Mouse (Mus musculus) kidney, postnatal 0 days (tissue): ENCODE results near the gene Cend1. TPM values are rescaled to one million over a fixed set of nuclear protein-coding genes. Genes with fewer than 3 reads are reported as not detected.
A peak's percentile ranks its signal among the peaks of the same experiment; 100 is the strongest.

Experiments used
- ATAC-seq: fragments of 200-750 bp; cut with Nextera tagmentation; replicated peaks from 2 replicates; pipeline ENCODE4 v1.8.0; 2017; ENCODE audit warnings: low read depth, moderate number of reproducible peaks, moderate TSS enrichment, moderate library complexity; ENCODE audit not compliant: low FRiP score
- DNase-seq: peaks from one replicate; pipeline ENCODE4 v3.0.0-alpha.2; 2016; ENCODE audit warnings: low spot score
- H3K27ac ChIP-seq: fragments of 300-500 bp; sonication (generic); 2 replicates; pipeline ENCODE4 v1.5.1; 2014; ENCODE audit warnings: mild to moderate bottlenecking
- H3K27me3 ChIP-seq: fragments of 300-500 bp; sonication (generic); 2 replicates; pipeline ENCODE4 v1.6.1; 2014; ENCODE audit warnings: low read length, mixed read lengths; ENCODE audit not compliant: insufficient read depth
- H3K36me3 ChIP-seq: fragments of 300-500 bp; sonication (generic); 2 replicates; pipeline ENCODE4 v1.6.1; 2014; ENCODE audit warnings: low read length, mixed read lengths; ENCODE audit not compliant: insufficient read depth
- H3K4me1 ChIP-seq: fragments of 300-500 bp; sonication (generic); replicated peaks from 2 replicates; pipeline ENCODE4 v1.6.1; 2014; ENCODE audit warnings: antibody characterized with exemption, low read length, mixed read lengths; ENCODE audit not compliant: insufficient read depth
- H3K4me2 ChIP-seq: fragments of 300-500 bp; sonication (generic); 2 replicates; pipeline ENCODE4 v1.6.1; 2014; ENCODE audit warnings: mild to moderate bottlenecking, low read length, moderate library complexity, mixed read lengths
- H3K4me3 ChIP-seq: fragments of 300-500 bp; sonication (generic); replicated peaks from 2 replicates; pipeline ENCODE4 v1.5.1; 2014; ENCODE audit warnings: low read depth, low read length
- H3K9ac ChIP-seq: fragments of 300-500 bp; sonication (generic); 2 replicates; pipeline ENCODE4 v1.6.1; 2014; ENCODE audit warnings: low read depth, low read length
- H3K9me3 ChIP-seq: fragments of 300-500 bp; sonication (generic); replicated peaks from 2 replicates; pipeline ENCODE4 v1.6.1; 2016; ENCODE audit warnings: low read length, inconsistent platforms, mixed read lengths
- CTCF ChIP-seq: IDR thresholded peaks from 2 replicates; pipeline ENCODE4 v1.5.1; 2016; ENCODE audit warnings: antibody characterized with exemption, low read depth, mild to moderate bottlenecking, moderate library complexity
- WGBS: fragments of 180-500 bp; shearing (Covaris S2); extraction: QIAGEN DNeasy Blood & Tissue Kit; methylation state at CpG from one replicate; pipeline ENCODE4 v1.1.7; 2014; 5-methylcytosine and 5-hydroxymethylcytosine counted together
- polyA plus RNA-seq: library from polyadenylated mRNA; unstranded; fragments of >200 nt; fragmentation: Nextera tagmentation; extraction: Ambion mirVana; gene quantifications from 2 replicates; pipeline ENCODE4 v1.2.1, GENCODE M21; 2015

Cend1 gene
- polyA plus RNA-seq, 1 experiment from 2014 or later: 2.2 TPM

DNA sequence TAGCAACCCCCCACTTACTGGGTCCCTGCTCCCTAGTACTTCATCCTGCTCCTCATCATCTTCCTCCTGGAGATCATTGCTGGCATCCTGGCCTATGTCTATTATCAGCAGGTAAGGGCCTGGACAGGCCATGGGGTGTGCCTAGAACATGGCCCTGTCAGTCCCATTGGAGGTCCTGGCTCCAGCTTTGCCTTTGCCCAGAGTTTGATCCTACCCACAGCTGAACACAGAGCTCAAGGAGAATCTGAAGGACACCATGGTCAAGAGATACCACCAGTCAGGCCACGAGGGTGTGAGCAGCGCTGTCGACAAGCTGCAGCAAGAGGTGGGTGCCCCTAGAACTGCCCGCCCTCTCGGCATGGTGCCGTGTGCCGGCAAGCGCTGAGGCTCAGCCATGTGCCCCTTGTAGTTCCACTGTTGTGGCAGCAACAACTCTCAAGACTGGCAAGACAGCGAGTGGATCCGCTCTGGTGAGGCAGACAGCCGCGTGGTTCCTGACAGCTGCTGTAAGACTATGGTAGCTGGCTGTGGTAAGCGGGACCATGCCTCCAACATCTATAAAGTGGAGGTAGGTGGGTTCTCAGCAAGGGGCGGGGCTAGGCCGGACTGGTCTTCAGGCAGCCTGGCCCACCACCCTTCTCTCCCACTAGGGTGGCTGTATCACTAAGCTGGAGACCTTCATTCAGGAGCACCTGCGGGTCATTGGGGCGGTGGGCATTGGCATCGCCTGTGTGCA, 40.8 kb upstream of the Cend1 start:
- Histone ChIP-seq H3K27ac (peak overlapping the region; percentile 42; the same call in 1 of the 2 replicates), H3K27me3 (no peaks in the 10 kb centered on the region), H3K4me2 (peak overlapping the region; percentile 85; the same call in 1 of the 2 replicates)

DNA sequence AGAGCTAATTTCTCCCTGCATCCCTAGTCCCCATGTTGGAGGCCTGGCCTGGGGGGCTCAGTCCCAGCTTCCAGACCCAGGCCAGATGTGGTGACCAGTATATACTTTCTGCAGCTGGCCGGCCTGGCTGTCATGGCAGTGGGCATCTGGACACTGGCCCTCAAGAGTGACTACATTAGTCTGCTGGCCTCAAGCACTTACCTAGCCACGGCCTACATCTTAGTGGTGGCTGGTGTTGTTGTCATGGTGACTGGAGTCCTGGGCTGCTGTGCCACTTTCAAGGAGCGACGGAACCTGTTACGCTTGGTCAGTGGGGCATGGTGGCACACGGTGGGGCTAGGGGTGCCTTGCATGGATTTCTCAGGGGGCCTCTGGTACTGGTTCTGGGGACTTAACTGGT, 40.1 kb upstream of the Cend1 start:
- no peak for DNase-seq

More for the DNA sequence above, 40.8 kb upstream of the Cend1 start:
- H3K4me1 ChIP-seq: peaks cover 45% of the 10 kb centered on the region
- H3K9me3 ChIP-seq: no peaks in the 10 kb centered on the region
- H3K9ac ChIP-seq: no peak overlapping the region
- WGBS: 87% methylated on average over 18 of the region's 18 CpGs
- TF ChIP-seq CTCF: no peak
- ATAC-seq (no peak), DNase-seq (no peak)
- no peak overlapping the region for H3K4me3 ChIP-seq
- H3K36me3 ChIP-seq: peaks cover 23% of the 10 kb centered on the region

DNA sequence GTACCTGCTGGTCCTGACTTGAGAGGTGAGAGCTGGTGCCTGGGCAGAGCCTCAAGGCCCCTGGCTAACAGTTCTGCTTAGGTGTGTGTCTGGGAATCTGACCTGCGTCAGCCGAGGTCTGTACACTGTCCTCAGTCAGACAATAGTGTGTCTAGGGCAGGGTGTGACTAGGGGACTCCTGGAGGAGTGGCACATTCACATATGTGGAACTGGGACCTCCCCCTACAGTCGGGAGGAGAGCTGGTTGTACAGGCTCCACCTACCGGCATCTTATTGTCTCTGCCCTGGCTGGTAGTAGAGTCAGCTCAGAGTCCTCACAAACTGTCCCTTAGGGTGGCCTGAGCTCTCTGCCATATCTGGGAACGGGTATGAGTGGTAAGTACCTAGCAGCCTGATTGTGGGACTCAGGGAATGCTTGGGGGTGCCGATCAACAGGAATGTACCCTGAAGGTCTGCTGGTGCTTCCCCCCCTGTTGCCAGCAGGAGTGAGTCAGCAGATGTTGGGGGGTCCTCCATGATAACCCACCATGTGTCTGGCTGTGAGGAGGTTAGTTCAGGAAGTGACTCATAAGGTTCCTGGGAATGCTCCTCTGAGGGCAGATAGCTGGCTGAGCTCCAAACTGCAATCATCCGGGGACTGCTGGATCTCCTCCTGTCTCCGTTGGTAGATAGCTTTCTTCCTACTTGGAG, 39.4 kb upstream of the Cend1 start:
- WGBS: 10% methylated on average over 8 of the region's 8 CpGs
- ATAC-seq: peak; percentile 65

More for the DNA sequence above, 40.1 kb upstream of the Cend1 start:
- H3K4me1 ChIP-seq: peaks cover 51% of the 10 kb centered on the region
- H3K4me2 ChIP-seq: peak overlapping the region; percentile 85
- peak overlapping the region; percentile 66; the same call in 1 of the 2 replicates for H3K4me3 ChIP-seq
- H3K36me3 ChIP-seq: peaks cover 23% of the 10 kb centered on the region
- TF ChIP-seq CTCF: no peak
- H3K9ac ChIP-seq: peak overlapping the region; percentile 80
- H3K9me3 ChIP-seq: no peaks in the 10 kb centered on the region
- ATAC-seq: no peak
- H3K27ac ChIP-seq: peak overlapping the region; percentile 96
- H3K27me3 ChIP-seq: no peaks in the 10 kb centered on the region
- 45% methylated on average over 6 of the region's 6 CpGs for WGBS

GRCm38 (mm10) chr7:141468164-141468521, 38.9 kb upstream of the Cend1 start:
- WGBS: 5% methylated on average over 5 of the region's 5 CpGs
- peaks cover 52% of the 10 kb centered on the region for H3K4me1 ChIP-seq
- peak overlapping the region; percentile 80 for H3K9ac ChIP-seq
- peak overlapping the region; percentile 66 for H3K4me3 ChIP-seq
- TF ChIP-seq CTCF: no peak
- H3K36me3 ChIP-seq: peaks cover 23% of the 10 kb centered on the region
- ATAC-seq: 0 out of 2 replicates have a peak, but pooled peaks have one; percentile 18
- peak overlapping the region; percentile 96 for H3K27ac ChIP-seq
- no peaks in the 10 kb centered on the region for H3K27me3 ChIP-seq
- no peaks in the 10 kb centered on the region for H3K9me3 ChIP-seq
- peak overlapping the region; percentile 85 for H3K4me2 ChIP-seq
- DNase-seq: peak; percentile 70

More for the DNA sequence above, 39.4 kb upstream of the Cend1 start:
- DNase-seq: peak; percentile 95
- peak; percentile 68 for TF ChIP-seq CTCF
- H3K4me1 ChIP-seq: peaks cover 52% of the 10 kb centered on the region
- no peaks in the 10 kb centered on the region for H3K27me3 ChIP-seq
- H3K27ac ChIP-seq: peak overlapping the region; percentile 96
- peak overlapping the region; percentile 66 for H3K4me3 ChIP-seq
- H3K36me3 ChIP-seq: peaks cover 23% of the 10 kb centered on the region
- no peaks in the 10 kb centered on the region for H3K9me3 ChIP-seq
- H3K9ac ChIP-seq: peak overlapping the region; percentile 80
- peak overlapping the region; percentile 85 for H3K4me2 ChIP-seq

GRCm38 (mm10) chr7:141467230-141468030, 38.1 kb upstream of the Cend1 start, which contains the start of gene Cd151:
Gene Cd151, plus strand, starts transcription at chr7:141467392.
- DNase-seq (peak; percentile 91), ATAC-seq (peak; percentile 75)
- TF ChIP-seq CTCF: no peak
- peaks cover 23% of the 10 kb centered on the region for H3K36me3 ChIP-seq
- no peaks in the 10 kb centered on the region for H3K27me3 ChIP-seq
- H3K4me1 ChIP-seq: peaks cover 55% of the 10 kb centered on the region
- under 1% methylated on average over 52 of the region's 52 CpGs for WGBS
- no peaks in the 10 kb centered on the region for H3K9me3 ChIP-seq
- H3K27ac ChIP-seq: peak within 1 kb of the TSS; percentile 96
- peak within 1 kb of the TSS; percentile 85 for H3K4me2 ChIP-seq
- peak within 1 kb of the TSS; percentile 66 for H3K4me3 ChIP-seq
- H3K9ac ChIP-seq: peak within 1 kb of the TSS; percentile 80
